Mouse (Mus musculus): ENCODE measurements at regions not wholly inside any gene's neighbourhood (a gene's known extent, or its start where the extent isn't known, plus 50 kb on each side); places are given as distances from the start of the nearest gene placed in this dataset.

DNA sequence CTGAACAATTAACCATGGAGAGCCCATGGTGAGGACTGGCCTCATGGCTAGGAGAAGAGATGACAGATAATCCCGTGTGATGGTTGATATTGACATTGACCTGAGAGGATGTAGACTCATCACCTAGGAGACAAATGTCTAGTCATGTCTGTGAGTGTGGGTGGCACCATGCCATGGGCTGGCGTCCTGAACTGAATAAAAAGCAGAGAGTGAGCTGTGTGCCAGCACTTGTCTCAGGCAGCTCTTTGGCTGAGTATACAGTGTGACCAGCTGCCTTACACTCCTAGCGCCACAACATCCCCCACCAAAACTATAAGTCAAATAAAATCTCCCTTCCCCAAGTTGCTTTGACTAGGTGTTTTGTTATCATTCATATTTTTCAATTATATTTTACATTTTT is 198.4 kb upstream of the Mvb12b start:
- no peak overlapping the region for H3K4me3 ChIP-seq (ENCODE audit: insufficient read depth, low read length)
- TF ChIP-seq CTCF (IDR thresholded peaks at IDR 0.05; ENCODE audit: low read depth, low read length) (no peak), POLR2A (IDR thresholded peaks at IDR 0.05; ENCODE audit: borderline replicate concordance, low read depth, low read length) (no peak)
- no peak overlapping the region for H3K27ac ChIP-seq (ENCODE audit: insufficient read depth, low read depth, low read length)
- no peaks in the 10 kb centered on the region for H3K4me1 ChIP-seq (ENCODE audit: control insufficient read depth, insufficient read depth, low read length)

DNA sequence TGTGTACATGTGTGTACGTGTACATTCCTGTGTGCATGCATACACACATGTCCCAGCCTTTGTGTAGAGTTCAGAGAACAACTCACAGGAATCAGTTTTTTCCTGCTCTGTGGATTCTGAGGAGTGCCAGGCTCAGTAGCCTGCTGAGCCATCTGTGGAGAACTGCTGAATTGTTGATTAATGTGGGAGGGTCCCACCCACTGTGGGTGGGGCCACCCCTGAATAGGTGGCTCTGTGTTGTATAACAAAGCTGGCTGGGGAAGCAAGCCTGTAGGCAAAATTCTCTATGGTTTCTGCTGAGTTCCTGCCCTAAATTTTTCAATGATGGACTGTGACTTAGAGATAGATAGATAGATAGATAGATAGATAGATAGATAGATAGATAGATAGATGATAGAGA is 196.8 kb upstream of the Mvb12b start:
- no peak overlapping the region for H3K27ac ChIP-seq (ENCODE audit: insufficient read depth, low read depth, low read length)
- H3K4me3 ChIP-seq (ENCODE audit: insufficient read depth, low read length), result no peak overlapping the region
- TF ChIP-seq POLR2A (IDR thresholded peaks at IDR 0.05; ENCODE audit: borderline replicate concordance, low read depth, low read length), result no peak
- TF ChIP-seq CTCF (IDR thresholded peaks at IDR 0.05; ENCODE audit: low read depth, low read length), result no peak
- H3K4me1 ChIP-seq (ENCODE audit: control insufficient read depth, insufficient read depth, low read length), result no peaks in the 10 kb centered on the region

DNA sequence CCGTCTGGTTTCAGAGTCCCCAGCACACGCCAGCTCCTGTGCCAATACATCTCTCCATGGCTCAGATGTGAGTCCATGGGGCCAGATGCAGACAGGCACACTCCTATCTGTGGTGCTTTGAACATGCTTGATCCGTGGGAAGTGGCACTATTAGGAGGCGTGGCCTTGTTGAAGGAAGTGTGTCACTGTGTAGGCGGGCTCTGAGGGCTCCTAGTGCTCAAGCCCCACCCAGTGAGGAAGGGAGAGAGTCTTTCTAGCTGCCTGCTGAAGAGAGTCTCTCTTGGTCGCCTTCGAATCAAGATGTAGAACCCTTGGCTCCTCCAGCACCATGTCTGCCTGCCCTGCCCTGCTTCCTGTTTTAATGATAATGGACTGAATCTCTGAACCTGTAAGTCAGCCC is 194.7 kb upstream of the Mvb12b start:
- no peak overlapping the region for H3K27ac ChIP-seq (ENCODE audit: insufficient read depth, low read depth, low read length)
- H3K4me1 ChIP-seq (ENCODE audit: control insufficient read depth, insufficient read depth, low read length), result no peaks in the 10 kb centered on the region
- TF ChIP-seq CTCF (IDR thresholded peaks at IDR 0.05; ENCODE audit: low read depth, low read length) (no peak), POLR2A (IDR thresholded peaks at IDR 0.05; ENCODE audit: borderline replicate concordance, low read depth, low read length) (no peak)
- H3K4me3 ChIP-seq (ENCODE audit: insufficient read depth, low read length), result no peak overlapping the region

DNA sequence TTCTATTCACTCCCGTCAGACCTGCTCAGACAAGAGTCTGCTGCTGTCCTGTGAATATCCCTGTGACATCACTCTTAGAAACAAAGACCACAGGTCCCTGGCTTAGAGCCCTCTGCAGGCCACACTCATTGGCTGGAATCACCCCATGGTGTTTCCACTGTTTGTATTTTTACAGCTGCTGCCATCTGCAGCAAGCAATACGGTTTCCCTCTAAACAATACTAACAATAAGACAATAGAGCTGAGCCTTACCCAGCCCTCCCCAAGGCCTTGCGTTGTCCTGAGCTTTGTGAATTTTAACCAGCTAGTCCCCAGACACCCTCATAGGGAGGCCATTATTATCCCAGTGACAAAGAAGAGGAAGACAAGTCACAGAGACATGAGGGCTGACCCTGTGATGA is 192.4 kb upstream of the Mvb12b start:
- TF ChIP-seq POLR2A (IDR thresholded peaks at IDR 0.05; ENCODE audit: borderline replicate concordance, low read depth, low read length) (no peak), CTCF (IDR thresholded peaks at IDR 0.05; ENCODE audit: low read depth, low read length) (no peak)
- Histone ChIP-seq H3K4me3 (ENCODE audit: insufficient read depth, low read length) (no peak overlapping the region), H3K27ac (ENCODE audit: insufficient read depth, low read depth, low read length) (no peak overlapping the region), H3K4me1 (ENCODE audit: control insufficient read depth, insufficient read depth, low read length) (peaks cover 4% of the 10 kb centered on the region; the same call in 1 of the 2 replicates)

DNA sequence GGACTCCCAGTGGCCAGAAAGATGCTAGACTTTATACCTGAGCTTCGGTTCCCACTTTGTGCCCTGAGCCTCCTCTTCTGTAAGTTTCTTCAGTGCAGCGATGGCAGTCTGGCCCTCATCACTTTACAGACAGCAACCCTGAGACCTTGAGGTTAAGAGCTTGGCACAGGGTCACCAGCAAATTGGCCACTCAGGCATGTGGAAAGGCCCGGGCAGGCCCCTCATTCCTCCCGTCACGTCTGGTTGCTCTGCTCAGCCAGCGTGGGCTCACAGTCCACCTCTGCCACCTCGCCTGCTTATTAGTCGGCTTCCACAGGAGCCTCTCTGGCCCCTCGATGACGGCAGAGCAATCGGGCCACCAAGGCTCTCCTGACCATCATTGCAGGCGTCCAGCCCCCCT is 191.5 kb upstream of the Mvb12b start:
- H3K27ac ChIP-seq (ENCODE audit: insufficient read depth, low read depth, low read length), result no peak overlapping the region
- H3K4me1 ChIP-seq (ENCODE audit: control insufficient read depth, insufficient read depth, low read length), result peaks cover 4% of the 10 kb centered on the region; the same call in 1 of the 2 replicates
- no peak for TF ChIP-seq POLR2A (IDR thresholded peaks at IDR 0.05; ENCODE audit: borderline replicate concordance, low read depth, low read length)
- no peak overlapping the region for H3K4me3 ChIP-seq (ENCODE audit: insufficient read depth, low read length)

DNA sequence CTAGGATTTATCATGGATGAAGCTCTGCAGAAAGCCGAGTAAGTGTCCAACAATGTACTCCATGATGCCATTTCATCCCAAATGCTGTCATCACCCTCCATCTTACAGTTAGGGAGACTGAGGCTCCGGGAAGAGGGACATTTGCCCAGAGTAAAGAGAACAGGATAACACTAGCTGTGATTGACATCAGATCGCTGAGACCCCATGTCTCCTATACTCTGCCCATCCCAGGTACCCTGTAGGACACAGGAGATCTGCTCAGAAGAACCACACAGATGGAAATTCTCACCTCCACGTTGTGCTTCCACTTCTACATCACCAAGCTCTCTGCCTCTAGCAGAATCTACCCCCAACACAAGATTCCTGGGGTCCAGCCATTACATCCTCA is 191.1 kb upstream of the Mvb12b start:
- Histone ChIP-seq H3K27ac (ENCODE audit: insufficient read depth, low read depth, low read length) (no peak overlapping the region), H3K4me1 (ENCODE audit: control insufficient read depth, insufficient read depth, low read length) (peaks cover 4% of the 10 kb centered on the region; the same call in 1 of the 2 replicates), H3K4me3 (ENCODE audit: insufficient read depth, low read length) (no peak overlapping the region)
- TF ChIP-seq POLR2A (IDR thresholded peaks at IDR 0.05; ENCODE audit: borderline replicate concordance, low read depth, low read length) (no peak), CTCF (IDR thresholded peaks at IDR 0.05; ENCODE audit: low read depth, low read length) (no peak)

DNA sequence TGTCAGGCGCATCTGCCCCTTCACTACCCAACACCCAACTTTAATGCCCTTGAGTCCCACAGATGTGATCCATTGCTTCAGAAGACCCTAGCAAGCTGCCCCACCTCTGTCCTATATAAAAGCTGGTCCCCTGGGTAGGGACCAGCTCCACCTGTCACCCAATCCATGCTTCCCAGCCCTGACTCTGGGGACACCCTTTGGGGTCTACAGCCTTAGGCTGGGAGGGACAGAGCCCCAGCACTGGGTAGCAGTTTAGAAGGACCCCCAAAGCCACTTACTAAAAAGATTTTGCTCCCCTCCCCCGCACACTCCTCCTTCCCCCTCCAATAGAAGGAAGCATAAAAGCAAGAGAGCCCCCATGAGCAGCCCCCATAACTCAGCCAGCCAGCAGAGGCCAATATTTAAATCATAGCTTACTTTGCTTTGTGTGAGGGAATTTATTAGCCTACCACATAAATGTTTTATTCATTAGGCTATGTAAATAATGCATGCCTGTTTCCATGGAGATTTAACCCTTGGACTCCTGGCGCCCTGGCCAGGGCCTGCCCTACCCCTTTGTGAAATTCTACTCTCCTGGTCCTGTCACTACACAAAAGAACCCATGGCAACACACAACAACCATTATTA is 190.6 kb upstream of the Mvb12b start:
- H3K4me1 ChIP-seq (ENCODE audit: control insufficient read depth, insufficient read depth, low read length), result peaks cover 4% of the 10 kb centered on the region; the same call in 1 of the 2 replicates
- no peak overlapping the region for H3K27ac ChIP-seq (ENCODE audit: insufficient read depth, low read depth, low read length)
- no peak overlapping the region for H3K4me3 ChIP-seq (ENCODE audit: insufficient read depth, low read length)
- TF ChIP-seq POLR2A (IDR thresholded peaks at IDR 0.05; ENCODE audit: borderline replicate concordance, low read depth, low read length) (no peak), CTCF (IDR thresholded peaks at IDR 0.05; ENCODE audit: low read depth, low read length) (no peak)

DNA sequence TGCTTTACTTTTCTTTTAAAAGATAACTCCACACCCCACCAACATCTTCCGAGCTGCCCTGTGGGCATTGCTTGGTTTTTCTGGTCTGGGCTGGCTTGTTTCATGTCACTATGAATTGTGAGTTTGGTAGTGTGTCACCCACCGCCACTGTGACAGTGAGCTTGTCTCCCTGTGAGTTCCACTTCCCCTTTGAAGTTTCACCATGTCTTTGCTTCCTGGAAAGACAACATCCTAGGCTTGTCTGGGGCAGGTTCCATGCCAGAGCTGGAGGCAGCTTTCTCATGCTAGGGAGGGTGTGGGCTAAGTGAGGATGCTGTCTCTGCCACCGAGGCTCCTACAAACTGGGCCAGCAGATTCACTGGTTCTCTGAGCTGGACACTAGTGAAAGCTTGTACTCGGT is 188.6 kb upstream of the Mvb12b start:
- H3K27ac ChIP-seq (ENCODE audit: insufficient read depth, low read depth, low read length), result no peak overlapping the region

DNA sequence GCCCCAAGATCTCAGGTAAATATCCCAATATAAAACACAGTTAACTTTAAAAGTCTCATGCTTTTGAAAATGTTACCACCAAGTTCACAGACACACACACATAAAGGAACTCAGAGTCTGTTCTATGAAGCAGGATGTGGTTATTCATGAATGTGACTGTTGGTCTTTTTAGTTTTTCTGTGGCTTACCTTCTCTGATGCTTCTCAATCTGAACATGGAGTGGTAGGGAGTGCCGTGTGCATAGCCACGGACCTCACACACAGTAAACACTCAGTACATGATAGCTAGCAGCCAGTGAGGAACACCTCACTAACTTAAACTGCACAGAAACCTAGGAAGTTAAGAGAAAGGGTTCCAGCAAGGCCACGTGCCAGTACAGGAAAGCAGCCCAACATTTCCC is 186.3 kb upstream of the Mvb12b start:
- TF ChIP-seq POLR2A (IDR thresholded peaks at IDR 0.05; ENCODE audit: borderline replicate concordance, low read depth, low read length), result no peak
- TF ChIP-seq CTCF (IDR thresholded peaks at IDR 0.05; ENCODE audit: low read depth, low read length), result no peak
- Histone ChIP-seq H3K4me1 (ENCODE audit: control insufficient read depth, insufficient read depth, low read length) (peaks cover 4% of the 10 kb centered on the region; the same call in 1 of the 2 replicates), H3K4me3 (ENCODE audit: insufficient read depth, low read length) (no peak overlapping the region), H3K27ac (ENCODE audit: insufficient read depth, low read depth, low read length) (no peak overlapping the region)

More for the DNA sequence above, 188.6 kb upstream of the Mvb12b start:
- TF ChIP-seq POLR2A (IDR thresholded peaks at IDR 0.05; ENCODE audit: borderline replicate concordance, low read depth, low read length) (no peak), CTCF (IDR thresholded peaks at IDR 0.05; ENCODE audit: low read depth, low read length) (no peak)
- Histone ChIP-seq H3K4me1 (ENCODE audit: control insufficient read depth, insufficient read depth, low read length) (peaks cover 4% of the 10 kb centered on the region; the same call in 1 of the 2 replicates), H3K4me3 (ENCODE audit: insufficient read depth, low read length) (no peak overlapping the region)

DNA sequence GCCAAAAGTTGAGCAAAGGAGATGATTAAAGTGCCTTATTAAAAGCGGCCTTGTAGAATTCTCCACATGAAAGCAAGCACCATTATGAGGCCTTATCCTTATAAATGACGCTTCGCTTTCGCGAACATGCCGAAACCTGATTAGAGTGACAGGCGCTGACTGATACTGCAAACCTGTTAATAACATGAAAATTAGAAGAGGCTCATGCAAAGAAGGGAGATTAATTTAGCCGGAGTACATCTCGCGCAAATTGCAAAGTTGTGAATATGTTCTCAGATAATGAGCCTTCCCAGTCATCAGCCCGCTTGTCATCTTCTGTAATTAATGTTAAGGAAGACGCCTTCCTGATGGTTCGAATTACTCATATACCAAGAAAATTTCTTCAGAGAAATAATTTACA is 177.8 kb upstream of the Mvb12b start:
- TF ChIP-seq POLR2A (IDR thresholded peaks at IDR 0.05; ENCODE audit: borderline replicate concordance, low read depth, low read length) (no peak), CTCF (IDR thresholded peaks at IDR 0.05; ENCODE audit: low read depth, low read length) (no peak)
- Histone ChIP-seq H3K4me3 (ENCODE audit: insufficient read depth, low read length) (no peak overlapping the region), H3K4me1 (ENCODE audit: control insufficient read depth, insufficient read depth, low read length) (no peaks in the 10 kb centered on the region), H3K27ac (ENCODE audit: insufficient read depth, low read depth, low read length) (no peak overlapping the region)

DNA sequence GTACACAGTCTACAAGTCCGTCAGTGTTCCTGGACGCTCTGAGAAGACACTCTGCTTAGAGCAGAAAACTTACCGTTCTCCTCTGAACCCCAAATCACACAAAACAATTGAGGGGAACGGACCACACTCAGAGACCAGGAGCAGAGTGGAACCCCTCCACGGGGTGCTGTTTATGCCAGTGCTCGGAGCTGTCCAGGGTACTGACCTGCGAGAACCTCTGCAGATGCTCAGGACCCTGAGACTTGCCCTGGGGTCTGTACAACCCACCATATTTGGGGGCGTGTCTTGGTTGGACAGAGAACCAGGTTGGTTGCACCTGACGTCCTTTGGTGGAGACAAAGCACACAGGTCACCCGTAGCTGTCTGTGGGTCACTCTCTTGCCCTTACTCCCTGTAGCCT is 177.3 kb upstream of the Mvb12b start:
- TF ChIP-seq CTCF (IDR thresholded peaks at IDR 0.05; ENCODE audit: low read depth, low read length) (no peak), POLR2A (IDR thresholded peaks at IDR 0.05; ENCODE audit: borderline replicate concordance, low read depth, low read length) (no peak)
- H3K27ac ChIP-seq (ENCODE audit: insufficient read depth, low read depth, low read length), result no peak overlapping the region
- no peak overlapping the region for H3K4me3 ChIP-seq (ENCODE audit: insufficient read depth, low read length)
- no peaks in the 10 kb centered on the region for H3K4me1 ChIP-seq (ENCODE audit: control insufficient read depth, insufficient read depth, low read length)
